Comparison of ENCODE assay signal across 8 mouse cellular contexts in the genomic region with DNA sequence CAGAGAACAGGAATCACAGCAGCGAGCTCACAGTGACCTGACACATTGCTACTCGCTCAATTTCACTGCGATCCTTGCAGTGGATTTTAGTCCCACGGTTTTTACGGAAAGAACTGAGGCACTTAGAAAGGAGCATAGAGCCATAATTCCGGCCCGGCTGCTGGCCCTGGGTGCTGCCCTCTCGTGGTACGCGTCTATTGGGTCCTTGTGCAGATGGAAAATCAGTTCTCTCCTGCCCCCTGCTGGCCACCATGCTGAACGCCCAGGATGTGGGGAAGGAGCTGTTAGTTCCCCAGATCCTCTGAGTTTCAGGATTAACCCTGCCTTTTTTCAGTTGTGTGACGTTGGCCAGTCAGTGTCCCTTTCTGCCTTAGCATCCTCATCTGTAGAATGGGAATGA. TPM values are rescaled to one million over a fixed set of nuclear protein-coding genes. Genes with fewer than 3 reads are reported as not detected.
DNase-seq lines count a peak whose midpoint lies in the region; ATAC-seq and TF ChIP-seq lines count a peak whose summit lies in the region.

No protein-coding gene starts in this region.

- TF ChIP-seq CTCF in left cerebral cortex, adult 2 months (IDR thresholded peaks at IDR 0.05) = peak; percentile 100

- ATAC-seq in activated CD4-positive, CD25-positive, alpha-beta regulatory T cell, adult 4 months = peak; percentile 61
- ATAC-seq in megakaryocyte, adult 5-6 weeks (ENCODE audit: poor library complexity, severe bottlenecking) = peak; percentile 94

- DNase-seq in cerebellum, postnatal 4 days (ENCODE audit: low spot score in 2 of 2) = peak; percentile 92 to 96
- DNase-seq in gastrocnemius, adult 18-20 months (ENCODE audit: low spot score) = peak; percentile 91
- DNase-seq in hindlimb bud, embryonic 11.5 days (ENCODE audit: extremely low spot score, low read depth, low spot score) = peak; percentile 87
- peak; percentile 91 to 95 for DNase-seq in left cerebral cortex, adult 2 months (ENCODE audit: extremely low spot score in 1 of 2, low spot score in 2 of 2)
- DNase-seq in right cerebral cortex, adult 18-20 months = peak; percentile 92
- peak; percentile 79 for DNase-seq in urinary bladder, adult 2 months (ENCODE audit: low spot score)

- no peak overlapping the region for H3K4me3 ChIP-seq in left cerebral cortex, adult 2 months

- intact Hi-C loops in left cerebral cortex, adult 2 months (cut with DNase I) = loop anchor here (1.0 kb wide), 1 partner anchor 62 kb away; no protein-coding TSS in a partner anchor

- peak overlapping the region; percentile 50; the same call in 1 of the 2 replicates for H3K27ac ChIP-seq in left cerebral cortex, adult 2 months

RNA-seq across cellular contexts. Expression of gene Cyth2, which starts 13.0 kb away (rescaled TPM):
- 10 to 100 TPM; 13.0 to 14.4 TPM for polyA plus RNA-seq in activated CD4-positive, CD25-positive, alpha-beta regulatory T cell, adult 4 months (2017; shearing (Covaris generic))
- 10 to 100 TPM; 25.3 to 34.6 TPM for total RNA-seq in gastrocnemius, adult 18-20 months (2021)
- total RNA-seq in left cerebral cortex, adult 2 months (2021) = 100 to 1,000 TPM; 172 to 185 TPM
- 23.9 and 28.1 TPM in 2 replicates for total RNA-seq in megakaryocyte, adult 5-6 weeks (2015)
- total RNA-seq in megakaryocyte, adult 5-6 weeks (2017) = 41.4 and 44.2 TPM in 2 replicates
- polyA plus RNA-seq in urinary bladder, adult 2 months (2012; rRNA removed) = 61.5 and 68.7 TPM in 2 replicates

RNA-seq across cellular contexts. Expression of gene Sult2b1, which starts 16.9 kb away (rescaled TPM):
- 1 to 10 TPM; 2.5 to 6.6 TPM for polyA plus RNA-seq in activated CD4-positive, CD25-positive, alpha-beta regulatory T cell, adult 4 months (2017; shearing (Covaris generic))
- not detected for total RNA-seq in gastrocnemius, adult 18-20 months (2021)
- total RNA-seq in left cerebral cortex, adult 2 months (2021) = 10 to 100 TPM; 11.3 to 13.6 TPM
- not detected in 2 replicates for total RNA-seq in megakaryocyte, adult 5-6 weeks (2015)
- total RNA-seq in megakaryocyte, adult 5-6 weeks (2017) = not detected in 2 replicates
- polyA plus RNA-seq in urinary bladder, adult 2 months (2012; rRNA removed) = 1.3 and 1.5 TPM in 2 replicates

RNA-seq across cellular contexts. Expression of gene Lmtk3, which starts 17.8 kb away (rescaled TPM):
- not detected for polyA plus RNA-seq in activated CD4-positive, CD25-positive, alpha-beta regulatory T cell, adult 4 months (2017; shearing (Covaris generic))
- total RNA-seq in gastrocnemius, adult 18-20 months (2021) = not detected
- total RNA-seq in left cerebral cortex, adult 2 months (2021) = 100 to 1,000 TPM; 258 to 279 TPM
- 0.09 TPM in 1 of 2 replicates, not detected in the other for total RNA-seq in megakaryocyte, adult 5-6 weeks (2015)
- total RNA-seq in megakaryocyte, adult 5-6 weeks (2017) = not detected in 2 replicates
- 2.5 and 2.9 TPM in 2 replicates for polyA plus RNA-seq in urinary bladder, adult 2 months (2012; rRNA removed)

RNA-seq across cellular contexts. Expression of gene Kcnj14, which starts 23.2 kb away (rescaled TPM):
- polyA plus RNA-seq in activated CD4-positive, CD25-positive, alpha-beta regulatory T cell, adult 4 months (2017; shearing (Covaris generic)) = not detected
- total RNA-seq in gastrocnemius, adult 18-20 months (2021) = under 1 TPM in 1 of 2 experiments, not detected in 1; 0.28 TPM
- total RNA-seq in left cerebral cortex, adult 2 months (2021) = 1 to 10 TPM; 2.3 to 2.5 TPM
- total RNA-seq in megakaryocyte, adult 5-6 weeks (2015) = not detected in 2 replicates
- total RNA-seq in megakaryocyte, adult 5-6 weeks (2017) = 0.16 TPM in 1 of 2 replicates, not detected in the other
- 0.25 and 0.35 TPM in 2 replicates for polyA plus RNA-seq in urinary bladder, adult 2 months (2012; rRNA removed)

RNA-seq across cellular contexts. Expression of gene Grwd1, which starts 29.4 kb away (rescaled TPM):
- 10 to 100 TPM; 16.1 to 25.3 TPM for polyA plus RNA-seq in activated CD4-positive, CD25-positive, alpha-beta regulatory T cell, adult 4 months (2017; shearing (Covaris generic))
- total RNA-seq in gastrocnemius, adult 18-20 months (2021) = 10 to 100 TPM; 13.4 to 14.3 TPM
- 10 to 100 TPM; 17.9 to 22.1 TPM for total RNA-seq in left cerebral cortex, adult 2 months (2021)
- total RNA-seq in megakaryocyte, adult 5-6 weeks (2015) = 3.5 and 6.5 TPM in 2 replicates
- total RNA-seq in megakaryocyte, adult 5-6 weeks (2017) = 2.6 and 3.9 TPM in 2 replicates
- polyA plus RNA-seq in urinary bladder, adult 2 months (2012; rRNA removed) = 11.7 and 12.2 TPM in 2 replicates

Comparison
In these comparisons a context has a peak if more than half of its experiments do, and no peak if none do; other contexts are left out.
1. RNA of gene Sult2b1, which starts 16.9 kb away (total RNA-seq): 11.3 to 13.6 TPM in left cerebral cortex, adult 2 months; not detected in gastrocnemius, adult 18-20 months and not detected in megakaryocyte, adult 5-6 weeks; every median in the first group is over 10 times any median in the second.
2. RNA of gene Lmtk3, which starts 17.8 kb away (total RNA-seq): 258 to 279 TPM in left cerebral cortex, adult 2 months; not detected in gastrocnemius, adult 18-20 months and 0.09 TPM in megakaryocyte, adult 5-6 weeks; every median in the first group is over 100 times any median in the second.
3. Peak in every context shown above with its lines, with median percentiles within 50 percentile points of each other: DNase-seq.